Mouse (Mus musculus): ENCODE data around the gene Prl3d2. TPM values are rescaled to one million over a fixed set of nuclear protein-coding genes. Genes with fewer than 3 reads are reported as not detected.
"Not testable (repeated sequence)": the region's sequence is repeated elsewhere in the genome, so short reads cannot be mapped to it uniquely, and the experiment has no call there.

The Prl3d2 gene
- polyA plus RNA-seq (2016; fragmentation: Nextera tagmentation; extraction: Ambion mirVana), result not detected in 2 replicates

GRCm38 (mm10) chr13:27121398-27121797 lies at the start of gene Prl3d2:
TSS of gene Prl3d2 (plus strand) at chr13:27121698.
- not testable (repeated sequence) for H3K27me3 ChIP-seq (ENCODE audit: low read depth, poor library complexity, severe bottlenecking); H3K4me1 ChIP-seq; H3K4me3 ChIP-seq; DNase-seq (ENCODE audit: low spot score); H3K27ac ChIP-seq; H3K36me3 ChIP-seq; H3K9me3 ChIP-seq (replicated peaks)
- WGBS, result 93% methylated on average over 4 of the region's 4 CpGs

GRCm38 (mm10) chr13:27093890-27094289 lies 27.6 kb upstream of the Prl3d2 start, which contains the start of gene Prl3d1:
TSS of gene Prl3d1 (plus strand) at chr13:27094190.
- not testable (repeated sequence) for H3K4me1 ChIP-seq; H3K27me3 ChIP-seq (ENCODE audit: low read depth, poor library complexity, severe bottlenecking); H3K4me3 ChIP-seq; H3K27ac ChIP-seq; H3K9me3 ChIP-seq (replicated peaks); H3K36me3 ChIP-seq; DNase-seq (ENCODE audit: low spot score)
- WGBS, result 90% methylated on average over 5 of the region's 5 CpGs

GRCm38 (mm10) chr13:27148264-27148663 lies 26.8 kb downstream of the Prl3d2 start:
- no peaks in the 10 kb centered on the region for H3K4me1 ChIP-seq
- no peaks in the 10 kb centered on the region for H3K36me3 ChIP-seq
- H3K27me3 ChIP-seq (ENCODE audit: low read depth, poor library complexity, severe bottlenecking), result no peaks in the 10 kb centered on the region
- 69% methylated on average over 1 of the region's 1 CpGs for WGBS
- H3K27ac ChIP-seq, result no peak overlapping the region
- no peak for DNase-seq (ENCODE audit: low spot score)
- H3K9me3 ChIP-seq (replicated peaks), result no peaks in the 10 kb centered on the region
- H3K4me3 ChIP-seq, result no peak overlapping the region

- not testable (repeated sequence) for H3K4me1 ChIP-seq; H3K36me3 ChIP-seq; DNase-seq (ENCODE audit: low spot score); H3K27ac ChIP-seq; H3K27me3 ChIP-seq (ENCODE audit: low read depth, poor library complexity, severe bottlenecking); H3K4me3 ChIP-seq; H3K9me3 ChIP-seq (replicated peaks)
- WGBS, result 95% methylated on average over 3 of the region's 3 CpGs
Measured at GRCm38 (mm10) chr13:27156490-27156889, 35.0 kb downstream of the Prl3d2 start, which contains the start of gene Prl3d3. TSS of gene Prl3d3 (plus strand) at chr13:27156790.

Other genes starting within 250 kb of the Prl3d2 start
- not detected in 2 replicates for gene Prl, start 64.1 kb upstream of the Prl3d2 start, polyA plus RNA-seq (2016; fragmentation: Nextera tagmentation; extraction: Ambion mirVana)
- gene Prl3d1, start 27.5 kb upstream of the Prl3d2 start, polyA plus RNA-seq (2016; fragmentation: Nextera tagmentation; extraction: Ambion mirVana), result not detected in 2 replicates
- gene Prl3d3, start 35.1 kb downstream of the Prl3d2 start, polyA plus RNA-seq (2016; fragmentation: Nextera tagmentation; extraction: Ambion mirVana), result not detected in 2 replicates
- not detected in 2 replicates for gene Prl3c1, start 75.0 kb downstream of the Prl3d2 start, polyA plus RNA-seq (2016; fragmentation: Nextera tagmentation; extraction: Ambion mirVana)
- 0.99 and 1.2 TPM in 2 replicates for gene Prl3b1, start 120.1 kb downstream of the Prl3d2 start, polyA plus RNA-seq (2016; fragmentation: Nextera tagmentation; extraction: Ambion mirVana)
- gene Prl3a1, start 137.7 kb downstream of the Prl3d2 start, polyA plus RNA-seq (2016; fragmentation: Nextera tagmentation; extraction: Ambion mirVana), result not detected in 2 replicates
- gene Prl6a1, start 190.9 kb downstream of the Prl3d2 start, polyA plus RNA-seq (2016; fragmentation: Nextera tagmentation; extraction: Ambion mirVana), result not detected in 2 replicates
- not detected in 2 replicates for gene Prl8a2, start 224.0 kb downstream of the Prl3d2 start, polyA plus RNA-seq (2016; fragmentation: Nextera tagmentation; extraction: Ambion mirVana)

Data from limb, embryonic 10.5 days (tissue).